Mouse (Mus musculus): ENCODE measurements around the gene Uso1.

- TF ChIP-seq EP300 (IDR thresholded peaks at IDR 0.05; ENCODE audit: low read depth): no peak
- no peak for TF ChIP-seq CTCF (IDR thresholded peaks at IDR 0.05; ENCODE audit: low read depth)
These were observed 12.3 kb upstream of the Uso1 start for GRCm38 (mm10) chr5:92125446-92125845.
